Comparison of ENCODE assay signal across 9 mouse cellular contexts in the genomic region with DNA sequence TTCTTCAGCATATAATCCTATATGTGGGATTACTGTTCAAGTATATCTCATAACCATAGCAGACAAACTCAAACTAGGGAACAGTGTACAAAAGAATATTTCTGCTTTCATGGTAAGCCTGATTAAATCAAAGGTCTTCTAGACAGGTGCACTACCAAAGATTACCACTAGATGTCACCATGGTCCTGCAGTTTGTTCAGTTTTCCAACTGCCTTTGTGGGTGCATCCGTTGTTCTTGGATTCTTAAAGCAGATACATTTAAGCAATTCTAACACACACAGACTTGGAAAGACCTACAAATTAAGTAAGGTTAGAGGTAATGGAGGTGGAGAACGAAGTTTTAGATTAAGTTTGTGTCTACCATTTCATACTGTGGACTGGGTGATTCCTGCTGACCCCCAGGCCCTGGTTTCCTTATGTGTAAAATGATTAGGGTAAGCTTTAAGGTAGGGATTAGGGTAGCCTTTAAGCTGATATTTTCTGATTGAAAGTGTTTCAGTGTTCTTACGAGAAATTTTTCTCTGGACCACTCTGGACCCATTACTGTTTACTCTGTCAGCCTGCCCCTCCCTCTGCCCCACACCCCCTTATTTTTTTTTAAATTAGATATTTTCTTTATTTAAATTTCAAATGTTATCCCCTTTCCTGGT. TPM values are rescaled to one million over a fixed set of nuclear protein-coding genes. Genes with fewer than 3 reads are reported as not detected.
DNase-seq lines count a peak whose midpoint lies in the region; ATAC-seq and TF ChIP-seq lines count a peak whose summit lies in the region.
"Had no signal": no experiment of that assay in that cellular context is flagged by ENCODE, and none has a peak within 500 bp of the region (broad histone marks: within the 10 kb centered on the region; RNA-seq: fewer than 3 reads in every experiment).

No protein-coding gene starts in this region.

- WGBS in intestine, embryonic 14.5 days, result 13% methylated on average over 3 of the region's 3 CpGs
- 13% methylated on average over 3 of the region's 3 CpGs for WGBS in intestine, embryonic 15.5 days
- WGBS in midbrain, embryonic 10.5 days, result 13% methylated on average over 3 of the region's 3 CpGs

- 0 out of 2 replicates have a peak, but pooled peaks have one; percentile 43 for ATAC-seq in intestine, embryonic 14.5 days (replicated peaks; ENCODE audit: low FRiP score, low TSS enrichment, low read depth)
- no peak for ATAC-seq in intestine, embryonic 15.5 days
- ATAC-seq in Patski, result peak; percentile 51

- no peaks in the 10 kb centered on the region for H3K4me1 ChIP-seq in intestine, embryonic 14.5 days (replicated peaks; ENCODE audit: control insufficient read depth, insufficient read depth, low read length)
- H3K4me1 ChIP-seq in intestine, embryonic 15.5 days (replicated peaks), result no peaks in the 10 kb centered on the region
- no peaks in the 10 kb centered on the region for H3K4me1 ChIP-seq in cortical plate, adult 2 months (ENCODE audit: control insufficient read depth, insufficient read depth, low read length)
- H3K4me1 ChIP-seq in midbrain, embryonic 10.5 days, result no peaks in the 10 kb centered on the region
- H3K4me1 ChIP-seq: embryonic facial prominence, embryonic 15.5 days had no signal

- in situ Hi-C loops in Patski (cut with MboI; ENCODE audit: low pct_unique_long_range_greater_than_20kb), result loop anchor here (25.0 kb wide), 1 partner anchor 1626 kb away; no protein-coding TSS in a partner anchor

- H3K27me3 ChIP-seq in intestine, embryonic 14.5 days (replicated peaks; ENCODE audit: control insufficient read depth, insufficient read depth, low read length), result no peaks in the 10 kb centered on the region
- no peaks in the 10 kb centered on the region for H3K27me3 ChIP-seq in intestine, embryonic 15.5 days (replicated peaks)
- H3K27me3 ChIP-seq in Patski, result no peaks in the 10 kb centered on the region
- no peaks in the 10 kb centered on the region for H3K27me3 ChIP-seq in midbrain, embryonic 10.5 days (ENCODE audit: low read depth, poor library complexity, severe bottlenecking)
- H3K27me3 ChIP-seq: embryonic facial prominence, embryonic 15.5 days had no signal

- H3K4me3 ChIP-seq in intestine, embryonic 14.5 days (ENCODE audit: low read depth, low read length), result no peak overlapping the region
- no peak overlapping the region for H3K4me3 ChIP-seq in intestine, embryonic 15.5 days (replicated peaks)
- H3K4me3 ChIP-seq in cortical plate, adult 2 months (ENCODE audit: insufficient read depth, low read length), result no peak overlapping the region
- H3K4me3 ChIP-seq in midbrain, embryonic 10.5 days, result no peak overlapping the region
- H3K4me3 ChIP-seq: embryonic facial prominence, embryonic 15.5 days had no signal

- POLR2A ChIA-PET in Patski (lab: Charles Lee), result no interaction called here

- no peak overlapping the region for H3K4me2 ChIP-seq in intestine, embryonic 14.5 days (ENCODE audit: low read length)
- no peak overlapping the region for H3K4me2 ChIP-seq in intestine, embryonic 15.5 days (replicated peaks)
- H3K4me2 ChIP-seq: embryonic facial prominence, embryonic 15.5 days had no signal

- peak; percentile 86 for TF ChIP-seq CTCF in Patski (IDR thresholded peaks at IDR 0.05)
- peak; percentile 84 for TF ChIP-seq CTCF in cortical plate, adult 2 months (IDR thresholded peaks at IDR 0.05; ENCODE audit: extremely low read depth, insufficient read depth, low read length)

- H3K9ac ChIP-seq in intestine, embryonic 14.5 days (ENCODE audit: low read length), result no peak overlapping the region
- H3K9ac ChIP-seq in intestine, embryonic 15.5 days, result no peak overlapping the region
- H3K9ac ChIP-seq: embryonic facial prominence, embryonic 15.5 days had no signal

- TF ChIP-seq POLR2A in cortical plate, adult 2 months (IDR thresholded peaks at IDR 0.05; ENCODE audit: extremely low read depth, insufficient read depth, low read length), result no peak

- CTCF ChIA-PET in Patski (lab: Charles Lee), result interaction anchor here (0.6 to 1.2 kb wide), 4 partner anchors 18 to 1061 kb away, joined by 3 read pairs; no protein-coding TSS in a partner anchor

- H3K9me3 ChIP-seq in intestine, embryonic 14.5 days (ENCODE audit: control insufficient read depth, low read length), result no peaks in the 10 kb centered on the region
- no peaks in the 10 kb centered on the region for H3K9me3 ChIP-seq in intestine, embryonic 15.5 days
- H3K9me3 ChIP-seq in midbrain, embryonic 10.5 days (replicated peaks), result no peaks in the 10 kb centered on the region
- H3K9me3 ChIP-seq: embryonic facial prominence, embryonic 15.5 days had no signal

- no peaks in the 10 kb centered on the region for H3K36me3 ChIP-seq in intestine, embryonic 14.5 days (ENCODE audit: control insufficient read depth, insufficient read depth, low read length)
- H3K36me3 ChIP-seq in intestine, embryonic 15.5 days, result no peaks in the 10 kb centered on the region
- no peaks in the 10 kb centered on the region for H3K36me3 ChIP-seq in midbrain, embryonic 10.5 days
- H3K36me3 ChIP-seq: embryonic facial prominence, embryonic 15.5 days had no signal

- peak; percentile 68 for DNase-seq in intestine, embryonic 14.5 days (ENCODE audit: low spot score)
- peak; percentile 25 for DNase-seq in Patski (ENCODE audit: low read depth, low spot score)
- peak; percentile 24 to 73 for DNase-seq in heart, adult 9 months (ENCODE audit: low spot score in 2 of 2)
- DNase-seq in layer of hippocampus, postnatal 10 days (ENCODE audit: low spot score in 2 of 2), result peak; percentile 80 to 84
- peak; percentile 45 for DNase-seq in midbrain, embryonic 10.5 days (ENCODE audit: low spot score)
- DNase-seq in spleen, postnatal 4 days (ENCODE audit: low spot score in 2 of 2), result peak; percentile 56 to 80

- no peak overlapping the region for H3K27ac ChIP-seq in intestine, embryonic 14.5 days (ENCODE audit: low read depth)
- H3K27ac ChIP-seq in intestine, embryonic 15.5 days, result no peak overlapping the region
- H3K27ac ChIP-seq in cortical plate, adult 2 months (ENCODE audit: insufficient read depth, low read length), result no peak overlapping the region
- no peak overlapping the region for H3K27ac ChIP-seq in midbrain, embryonic 10.5 days (replicated peaks)
- H3K27ac ChIP-seq: embryonic facial prominence, embryonic 15.5 days had no signal

RNA-seq across cellular contexts. Expression of a gene that starts 30.9 kb away (rescaled TPM):
- 8.4 and 10.0 TPM in 2 replicates for polyA plus RNA-seq in intestine, embryonic 14.5 days (2014; fragmentation: Nextera tagmentation; extraction: Ambion mirVana)
- 9.5 and 12.1 TPM in 2 replicates for polyA plus RNA-seq in intestine, embryonic 15.5 days (2015; fragmentation: Nextera tagmentation; extraction: Ambion mirVana)
- polyA plus RNA-seq in Patski (2021), result 7.3 TPM
- 3.0 and 3.8 TPM in 2 replicates for polyA plus RNA-seq in cortical plate, adult 2 months (2012; rRNA removed)
- 1 to 10 TPM; 3.7 to 5.2 TPM for total RNA-seq in layer of hippocampus, postnatal 10 days (2021)
- polyA plus RNA-seq in midbrain, embryonic 10.5 days (2016; fragmentation: Nextera tagmentation; extraction: Ambion mirVana), result 31.8 and 49.2 TPM in 2 replicates

Comparison
In these comparisons a context has a peak if more than half of its experiments do, and no peak if none do; other contexts are left out.
1. DNase-seq: peak in every context shown above with its lines; median percentile 82 in layer of hippocampus, postnatal 10 days; 68 in intestine, embryonic 14.5 days; 68 in spleen, postnatal 4 days; 48 in heart, adult 9 months; 45 in midbrain, embryonic 10.5 days; 25 in Patski.